Mouse (Mus musculus): ENCODE data around the gene Rnase9. TPM values are rescaled to one million over a fixed set of nuclear protein-coding genes. Genes with fewer than 3 reads are reported as not detected.
A peak's percentile ranks its signal among the peaks of the same experiment; 100 is the strongest.

Gene Rnase9
- polyA plus RNA-seq, 1 experiment, result not detected

GRCm38 (mm10) chr14:51085911-51086310 lies 44.2 kb upstream of the Rnase9 start:
- no peak overlapping the region for H3K27ac ChIP-seq (ENCODE audit: insufficient read depth, low read length)
- DNase-seq (ENCODE audit: low read depth in 1 of 2, low spot score in 2 of 2), result no peak
- no peak overlapping the region for H3K4me3 ChIP-seq (ENCODE audit: extremely low read depth, insufficient read depth, insufficient read length)
- 87% methylated on average over 4 of the region's 4 CpGs for WGBS
- H3K4me1 ChIP-seq (ENCODE audit: control insufficient read depth, insufficient read depth, insufficient read length), result no peaks in the 10 kb centered on the region
- H3K27me3 ChIP-seq (ENCODE audit: control insufficient read depth, insufficient read depth, low read length), result no peaks in the 10 kb centered on the region
- no peak for TF ChIP-seq POLR2A (IDR thresholded peaks at IDR 0.05; ENCODE audit: low read depth, low read length)
- no peak for TF ChIP-seq CTCF (IDR thresholded peaks at IDR 0.05; ENCODE audit: extremely low read depth, insufficient read depth, insufficient read length, insufficient replicate concordance)
- H3K36me3 ChIP-seq (ENCODE audit: control insufficient read depth, insufficient read depth, low read length), result no peaks in the 10 kb centered on the region

- Histone ChIP-seq H3K27ac (ENCODE audit: insufficient read depth, low read length) (no peak overlapping the region), H3K4me3 (ENCODE audit: extremely low read depth, insufficient read depth, insufficient read length) (no peak overlapping the region), H3K36me3 (ENCODE audit: control insufficient read depth, insufficient read depth, low read length) (no peaks in the 10 kb centered on the region), H3K4me1 (ENCODE audit: control insufficient read depth, insufficient read depth, insufficient read length) (no peaks in the 10 kb centered on the region), H3K27me3 (ENCODE audit: control insufficient read depth, insufficient read depth, low read length) (no peaks in the 10 kb centered on the region)
- no peak for DNase-seq (ENCODE audit: low read depth in 1 of 2, low spot score in 2 of 2)
- WGBS, result 83% methylated on average over 2 of the region's 2 CpGs
- TF ChIP-seq POLR2A (IDR thresholded peaks at IDR 0.05; ENCODE audit: low read depth, low read length) (no peak), CTCF (IDR thresholded peaks at IDR 0.05; ENCODE audit: extremely low read depth, insufficient read depth, insufficient read length, insufficient replicate concordance) (no peak)
These were observed 43.4 kb upstream of the Rnase9 start for GRCm38 (mm10) chr14:51085086-51085485.

GRCm38 (mm10) chr14:51083805-51084204 lies 42.1 kb upstream of the Rnase9 start:
- no peak for DNase-seq (ENCODE audit: low read depth in 1 of 2, low spot score in 2 of 2)
- TF ChIP-seq CTCF (IDR thresholded peaks at IDR 0.05; ENCODE audit: extremely low read depth, insufficient read depth, insufficient read length, insufficient replicate concordance), result no peak
- TF ChIP-seq POLR2A (IDR thresholded peaks at IDR 0.05; ENCODE audit: low read depth, low read length), result no peak
- H3K27me3 ChIP-seq (ENCODE audit: control insufficient read depth, insufficient read depth, low read length), result no peaks in the 10 kb centered on the region
- no peak overlapping the region for H3K27ac ChIP-seq (ENCODE audit: insufficient read depth, low read length)
- 15% methylated on average over 7 of the region's 7 CpGs for WGBS
- H3K4me1 ChIP-seq (ENCODE audit: control insufficient read depth, insufficient read depth, insufficient read length), result no peaks in the 10 kb centered on the region
- H3K36me3 ChIP-seq (ENCODE audit: control insufficient read depth, insufficient read depth, low read length), result no peaks in the 10 kb centered on the region
- H3K4me3 ChIP-seq (ENCODE audit: extremely low read depth, insufficient read depth, insufficient read length), result peak overlapping the region; percentile 15; the same call in 1 of the 2 replicates

GRCm38 (mm10) chr14:51082599-51083581 lies 41.2 kb upstream of the Rnase9 start:
- peak; percentile 45 to 56 for DNase-seq (ENCODE audit: low read depth in 1 of 2, low spot score in 2 of 2)
- H3K27me3 ChIP-seq (ENCODE audit: control insufficient read depth, insufficient read depth, low read length), result no peaks in the 10 kb centered on the region
- H3K4me1 ChIP-seq (ENCODE audit: control insufficient read depth, insufficient read depth, insufficient read length), result no peaks in the 10 kb centered on the region
- peak overlapping the region; percentile 65 for H3K4me3 ChIP-seq (ENCODE audit: extremely low read depth, insufficient read depth, insufficient read length)
- TF ChIP-seq CTCF (IDR thresholded peaks at IDR 0.05; ENCODE audit: extremely low read depth, insufficient read depth, insufficient read length, insufficient replicate concordance) (no peak), POLR2A (IDR thresholded peaks at IDR 0.05; ENCODE audit: low read depth, low read length) (no peak)
- H3K27ac ChIP-seq (ENCODE audit: insufficient read depth, low read length), result peak overlapping the region; percentile 6; the same call in 1 of the 2 replicates
- 2% methylated on average over 40 of the region's 40 CpGs for WGBS
- no peaks in the 10 kb centered on the region for H3K36me3 ChIP-seq (ENCODE audit: control insufficient read depth, insufficient read depth, low read length)

GRCm38 (mm10) chr14:51081035-51081434 lies 39.4 kb upstream of the Rnase9 start:
- no peak overlapping the region for H3K27ac ChIP-seq (ENCODE audit: insufficient read depth, low read length)

GRCm38 (mm10) chr14:51079180-51079579 lies 37.5 kb upstream of the Rnase9 start:
- TF ChIP-seq CTCF (IDR thresholded peaks at IDR 0.05; ENCODE audit: extremely low read depth, insufficient read depth, insufficient read length, insufficient replicate concordance) (no peak), POLR2A (IDR thresholded peaks at IDR 0.05; ENCODE audit: low read depth, low read length) (no peak)
- no peaks in the 10 kb centered on the region for H3K27me3 ChIP-seq (ENCODE audit: control insufficient read depth, insufficient read depth, low read length)
- H3K4me1 ChIP-seq (ENCODE audit: control insufficient read depth, insufficient read depth, insufficient read length), result no peaks in the 10 kb centered on the region
- H3K4me3 ChIP-seq (ENCODE audit: extremely low read depth, insufficient read depth, insufficient read length), result no peak overlapping the region
- H3K36me3 ChIP-seq (ENCODE audit: control insufficient read depth, insufficient read depth, low read length), result no peaks in the 10 kb centered on the region
- WGBS, result 93% methylated on average over 1 of the region's 1 CpGs
- DNase-seq (ENCODE audit: low read depth in 1 of 2, low spot score in 2 of 2), result no peak
- no peak overlapping the region for H3K27ac ChIP-seq (ENCODE audit: insufficient read depth, low read length)

More at GRCm38 (mm10) chr14:51081035-51081434, 39.4 kb upstream of the Rnase9 start:
- Histone ChIP-seq H3K27me3 (ENCODE audit: control insufficient read depth, insufficient read depth, low read length) (no peaks in the 10 kb centered on the region), H3K36me3 (ENCODE audit: control insufficient read depth, insufficient read depth, low read length) (no peaks in the 10 kb centered on the region), H3K4me1 (ENCODE audit: control insufficient read depth, insufficient read depth, insufficient read length) (no peaks in the 10 kb centered on the region), H3K4me3 (ENCODE audit: extremely low read depth, insufficient read depth, insufficient read length) (no peak overlapping the region)
- WGBS, result 82% methylated on average over 2 of the region's 2 CpGs
- TF ChIP-seq CTCF (IDR thresholded peaks at IDR 0.05; ENCODE audit: extremely low read depth, insufficient read depth, insufficient read length, insufficient replicate concordance), result no peak
- TF ChIP-seq POLR2A (IDR thresholded peaks at IDR 0.05; ENCODE audit: low read depth, low read length), result no peak
- no peak for DNase-seq (ENCODE audit: low read depth in 1 of 2, low spot score in 2 of 2)

GRCm38 (mm10) chr14:51074335-51074734 lies 32.7 kb upstream of the Rnase9 start, which contains the start of gene Olfr750:
Olfr750 (minus strand) TSS chr14:51074435.
- Histone ChIP-seq H3K27ac (ENCODE audit: insufficient read depth, low read length) (no peak within 1 kb of the TSS), H3K27me3 (ENCODE audit: control insufficient read depth, insufficient read depth, low read length) (no peaks in the 10 kb centered on the region), H3K36me3 (ENCODE audit: control insufficient read depth, insufficient read depth, low read length) (no peaks in the 10 kb centered on the region), H3K4me1 (ENCODE audit: control insufficient read depth, insufficient read depth, insufficient read length) (no peaks in the 10 kb centered on the region), H3K4me3 (ENCODE audit: extremely low read depth, insufficient read depth, insufficient read length) (no peak within 1 kb of the TSS)
- 89% methylated on average over 3 of the region's 3 CpGs for WGBS
- TF ChIP-seq CTCF (IDR thresholded peaks at IDR 0.05; ENCODE audit: extremely low read depth, insufficient read depth, insufficient read length, insufficient replicate concordance), result no peak
- TF ChIP-seq POLR2A (IDR thresholded peaks at IDR 0.05; ENCODE audit: low read depth, low read length), result no peak
- no peak for DNase-seq (ENCODE audit: low read depth in 1 of 2, low spot score in 2 of 2)

Measured in spleen, adult 2 months (tissue).